Mouse (Mus musculus) adrenal gland, postnatal 36 days (tissue): ENCODE results near the gene Tvp23b. TPM values are rescaled to one million over a fixed set of nuclear protein-coding genes. Genes with fewer than 3 reads are reported as not detected.

ENCODE experiments used
- DNase-seq, 2 experiments: peaks; one replicate each; pipeline ENCODE4 v3.0.0; 2021; ENCODE audit warnings: mixed read lengths in 1 of 2
- total RNA-seq, 2 experiments: library from RNA; stranded (reverse); gene quantifications; 2 replicates each; pipeline ENCODE4 v1.2.3; 2021

The Tvp23b gene
- total RNA-seq, 2 experiments from 2014 or later, result 50.8 to 56.2 TPM

DNA sequence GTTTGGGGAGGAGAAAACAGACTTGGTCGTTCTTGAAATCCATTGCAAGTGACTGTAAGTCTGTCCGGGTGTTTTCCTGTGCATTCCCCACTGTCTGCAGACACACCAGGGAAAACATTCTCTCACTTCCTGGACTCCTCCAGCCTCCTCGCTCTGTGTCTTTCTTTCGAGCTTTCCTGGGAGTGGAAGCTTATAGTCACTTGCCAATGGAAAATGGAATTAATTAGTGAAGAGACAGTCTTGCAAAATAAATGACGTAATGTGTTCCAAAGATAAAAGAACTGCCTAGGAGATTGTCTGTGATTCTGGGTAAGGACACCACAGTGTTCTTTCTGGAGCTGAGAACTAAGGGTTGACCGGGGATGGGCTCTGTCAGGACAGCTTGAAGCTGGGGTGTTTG, 64.3 kb downstream of the Tvp23b start:
- DNase-seq, result no peak

DNA sequence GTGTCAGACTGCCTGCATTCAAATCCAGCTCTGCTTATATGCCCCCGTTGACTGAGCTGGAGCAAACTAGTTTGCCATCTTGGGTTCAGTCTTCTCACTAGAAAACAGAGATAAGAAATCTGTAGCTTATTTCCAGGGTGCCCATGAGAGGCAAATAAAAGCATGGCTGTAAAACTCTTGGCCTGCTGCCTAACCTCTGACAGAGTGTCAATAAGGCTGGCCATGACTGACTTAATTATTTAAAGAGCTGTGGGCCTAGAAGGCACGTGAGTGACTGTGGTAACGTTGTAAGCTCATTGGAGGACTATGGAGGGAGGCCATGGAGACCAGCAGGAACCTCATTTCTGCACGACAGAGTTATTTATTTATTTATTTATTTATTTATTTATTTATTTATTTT, 66.3 kb downstream of the Tvp23b start:
- DNase-seq, result no peak

DNA sequence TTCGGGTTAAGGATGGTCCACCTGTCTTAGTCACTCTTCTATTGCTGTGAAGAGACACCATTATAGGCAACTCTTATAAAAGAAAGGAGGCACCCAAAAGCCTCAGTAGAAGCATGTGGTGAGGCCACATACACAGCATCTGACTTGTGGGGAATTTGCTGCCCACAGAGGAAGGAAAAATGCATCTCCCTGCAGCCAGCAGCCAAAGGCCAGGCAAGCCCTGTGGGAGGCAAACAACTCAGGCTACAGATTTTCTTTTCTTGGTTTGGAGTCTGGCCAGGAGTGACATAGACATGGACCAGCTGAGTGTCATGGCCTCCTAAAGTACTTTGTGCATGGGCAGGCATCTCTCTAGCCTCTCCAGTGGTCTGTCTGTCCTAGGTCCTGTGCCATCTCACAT, 70.3 kb downstream of the Tvp23b start:
- DNase-seq, result no peak

DNA sequence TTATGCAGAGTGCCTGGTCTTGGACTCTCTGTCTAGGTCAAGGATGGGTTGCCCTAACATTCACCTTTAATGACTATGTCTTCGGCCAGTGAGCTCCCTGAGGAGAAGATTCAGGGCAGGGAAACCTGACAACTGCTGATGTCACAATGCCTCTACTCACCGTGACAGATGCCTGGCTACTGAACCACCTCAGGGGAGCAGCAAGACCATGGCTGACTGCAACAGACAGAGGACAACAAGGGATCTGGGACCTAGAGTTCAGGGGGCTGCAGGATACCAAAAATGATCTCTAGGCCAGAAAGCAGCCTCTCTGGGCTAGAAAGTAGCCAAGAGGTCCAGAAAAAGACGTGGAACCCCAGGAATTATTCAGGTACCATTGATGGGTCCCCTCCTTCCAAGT, 71.8 kb downstream of the Tvp23b start, which contains the start of gene Cdrt4:
Cdrt4 (plus strand) TSS at position 182 of the 400 bp plus-strand sequence.
- no peak for DNase-seq

DNA sequence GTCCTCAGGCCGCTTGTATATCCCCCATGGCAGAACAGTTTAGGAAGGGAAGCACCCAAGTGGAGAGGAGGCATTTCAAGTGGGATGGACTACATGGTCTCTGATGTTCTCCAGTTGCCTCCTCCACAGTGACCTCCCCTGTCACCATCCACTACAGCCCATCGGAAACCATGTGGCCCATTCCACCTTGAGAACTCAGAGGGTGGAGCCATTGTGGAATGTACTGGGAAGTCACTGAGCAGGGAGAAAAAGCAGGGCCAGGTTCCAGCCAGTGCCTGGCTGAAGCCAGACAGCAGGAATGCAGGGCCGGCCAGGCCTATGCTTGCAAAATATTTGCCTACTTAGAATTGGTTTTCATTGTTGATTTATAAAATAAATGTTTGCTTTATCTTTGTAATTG, 75.5 kb downstream of the Tvp23b start:
- DNase-seq, result peak in 1 of 2 experiments; percentile 8

DNA sequence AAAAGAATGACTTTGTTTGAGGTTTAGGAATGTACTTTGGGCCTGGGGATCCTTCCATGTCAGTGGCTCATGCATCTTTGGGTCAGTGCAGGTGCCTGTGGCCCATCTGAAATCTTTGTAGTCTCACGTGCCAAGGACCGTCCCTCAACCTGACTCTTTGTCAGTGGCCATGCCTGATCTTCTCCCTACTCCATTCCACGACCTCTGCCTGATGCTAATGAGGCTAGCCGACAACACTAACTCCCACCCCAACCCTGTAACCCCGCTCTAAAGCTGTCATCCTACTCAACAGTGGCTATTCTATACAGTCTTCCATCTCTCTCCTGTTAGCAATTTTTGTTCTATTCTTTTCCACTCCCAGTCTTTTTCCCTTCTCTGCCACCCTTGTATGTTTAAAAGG, 75.9 kb downstream of the Tvp23b start:
- DNase-seq, result no peak

DNA sequence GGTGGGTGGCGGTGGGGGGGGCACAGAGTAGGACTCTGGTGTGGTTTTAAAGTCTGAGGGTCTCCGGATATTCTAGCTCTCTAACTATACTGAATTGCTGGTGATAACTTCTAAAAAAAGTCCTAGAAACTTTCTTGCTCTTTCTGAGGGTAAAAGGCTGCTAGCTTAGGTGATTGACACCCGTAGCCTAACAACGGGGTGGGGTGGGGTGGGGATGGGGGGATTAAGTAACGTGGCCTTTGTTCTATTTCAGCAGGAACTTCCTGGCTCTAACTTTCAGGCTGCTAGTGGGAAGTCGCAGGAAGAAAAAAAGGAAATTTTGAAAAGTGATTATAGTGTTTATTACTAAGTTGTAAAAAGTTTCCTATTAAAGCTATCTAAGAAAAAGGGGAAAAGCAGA, 76.5 kb downstream of the Tvp23b start:
- DNase-seq, result no peak

DNA sequence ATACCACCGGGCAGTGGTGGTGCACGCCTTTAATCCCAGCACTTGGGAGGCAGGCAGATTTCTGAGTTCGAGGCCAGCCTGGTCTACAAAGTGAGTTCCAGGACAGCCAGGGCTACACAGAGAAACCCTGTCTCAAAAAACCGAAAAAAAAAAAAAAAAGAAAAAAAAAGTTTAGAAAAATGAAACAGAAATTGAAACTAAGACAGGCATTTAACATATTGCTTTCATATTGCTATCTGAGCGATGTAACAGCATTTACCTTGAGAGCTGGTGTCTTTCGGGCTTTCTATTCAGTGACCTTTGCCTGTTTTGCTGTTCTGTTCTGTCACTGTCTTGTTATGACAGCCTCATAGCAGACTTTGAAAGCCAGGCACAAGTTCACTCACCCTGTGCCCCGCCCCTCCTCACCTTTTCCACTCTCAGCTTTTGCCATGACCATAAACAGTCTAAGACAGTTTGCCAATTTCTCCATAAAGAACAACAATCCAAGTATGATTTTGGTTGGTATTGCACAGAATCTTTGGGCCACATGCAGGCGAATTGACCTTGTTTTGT, 78.4 kb downstream of the Tvp23b start:
- no peak for DNase-seq

DNA sequence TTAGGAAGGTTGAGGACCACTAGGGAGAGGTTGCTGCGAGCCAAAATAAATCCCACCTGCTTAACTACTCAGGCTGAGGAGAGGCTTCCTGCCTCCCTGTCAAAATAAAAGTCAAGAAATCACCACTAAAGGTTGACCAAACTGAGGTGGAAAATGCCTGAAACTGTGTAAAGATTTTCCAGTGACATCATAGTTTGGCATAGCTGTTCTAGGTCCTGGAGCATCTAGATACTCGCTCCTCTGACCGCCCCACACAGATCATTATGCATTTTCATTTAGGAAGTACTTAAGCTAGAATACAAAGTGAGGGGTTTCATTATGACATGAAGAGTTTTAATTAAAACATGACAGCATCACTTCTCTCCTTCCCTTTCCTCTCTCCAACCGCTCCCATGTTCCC, 84.0 kb downstream of the Tvp23b start:
- no peak for DNase-seq

DNA sequence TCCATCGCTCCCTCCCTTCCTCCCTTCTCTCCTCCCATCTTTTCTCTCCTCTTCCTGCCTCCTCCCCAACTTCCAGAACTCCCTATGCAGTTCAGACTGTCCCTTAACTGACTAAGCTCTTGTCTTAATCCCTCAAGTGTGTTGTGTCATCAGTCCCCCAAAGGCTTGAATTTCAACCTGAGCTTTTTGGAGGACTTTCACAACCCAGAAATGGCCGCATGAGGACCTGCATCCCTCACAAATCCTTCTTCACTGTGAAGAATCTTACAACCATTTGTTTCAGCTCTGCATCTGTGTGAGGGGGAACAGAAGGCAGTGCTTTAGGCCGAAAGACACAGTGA, 87.1 kb downstream of the Tvp23b start:
- DNase-seq, result no peak

Other genes starting within 250 kb of the Tvp23b start
- 10 to 100 TPM; 28.0 to 31.8 TPM for gene Lrrc75a, start 230.9 kb upstream of the Tvp23b start, total RNA-seq
- 10 to 100 TPM; 38.0 to 42.6 TPM for gene Mmgt2, start 230.8 kb upstream of the Tvp23b start, total RNA-seq
- gene Zfp287, start 147.6 kb upstream of the Tvp23b start, total RNA-seq, result 1 to 10 TPM; 3.2 to 3.8 TPM
- not detected for gene Gm10428, start 126.4 kb upstream of the Tvp23b start, total RNA-seq
- 1 to 10 TPM; 1.8 to 2.3 TPM for gene Zfp286, start 90.0 kb upstream of the Tvp23b start, total RNA-seq
- 1 to 10 TPM; 5.8 to 6.6 TPM for gene Trim16, start 59.2 kb upstream of the Tvp23b start, total RNA-seq
- gene Fbxw10, start 32.4 kb upstream of the Tvp23b start, total RNA-seq, result under 1 TPM; 0.72 to 0.83 TPM
- not detected for gene Cdrt4, start 71.7 kb downstream of the Tvp23b start, total RNA-seq
- not detected for gene Tekt3, start 182.2 kb downstream of the Tvp23b start, total RNA-seq
- gene Pmp22, start 249.5 kb downstream of the Tvp23b start, total RNA-seq, result 100 to 1,000 TPM; 111 to 179 TPM